Mouse (Mus musculus) stomach, embryonic 14.5 days (tissue): ENCODE results near the gene A830005F24Rik. TPM values are rescaled to one million over a fixed set of nuclear protein-coding genes. Genes with fewer than 3 reads are reported as not detected.
A peak's percentile ranks its signal among the peaks of the same experiment; 100 is the strongest.

Experiments
- ATAC-seq: fragments of 200-750 bp; cut with Nextera tagmentation; 2 replicates; pipeline ENCODE4 v1.8.0; 2017; ENCODE audit warnings: low read depth, moderate TSS enrichment; ENCODE audit not compliant: insufficient number of reproducible peaks, insufficient read depth, low FRiP score
- H3K27ac ChIP-seq: fragments of 300-500 bp; sonication (generic); 2 replicates; pipeline ENCODE4 v1.5.1; 2014; ENCODE audit warnings: mild to moderate bottlenecking, low read length, moderate library complexity, mixed read lengths
- H3K27me3 ChIP-seq: fragments of 300-500 bp; sonication (generic); 2 replicates; pipeline ENCODE4 v1.6.1; 2014; ENCODE audit warnings: low read length, control low read depth, mixed read lengths; ENCODE audit not compliant: control insufficient read depth, insufficient read depth
- H3K36me3 ChIP-seq: fragments of 300-500 bp; sonication (generic); 2 replicates; pipeline ENCODE4 v1.6.1; 2014; ENCODE audit warnings: mild to moderate bottlenecking, control low read depth, low read length, moderate library complexity, mixed read lengths; ENCODE audit not compliant: control insufficient read depth, insufficient read depth
- H3K4me1 ChIP-seq: fragments of 300-500 bp; sonication (generic); 2 replicates; pipeline ENCODE4 v1.6.1; 2014; ENCODE audit warnings: low read length, control low read depth, mixed read lengths; ENCODE audit not compliant: control insufficient read depth, insufficient read depth
- H3K4me2 ChIP-seq: fragments of 300-500 bp; sonication (generic); replicated peaks from 2 replicates; pipeline ENCODE4 v1.6.1; 2014; ENCODE audit warnings: low read depth, low read length, control low read depth
- H3K4me3 ChIP-seq: fragments of 300-500 bp; sonication (generic); 2 replicates; pipeline ENCODE4 v1.5.1; 2014; ENCODE audit warnings: low read depth, low read length, control low read depth
- H3K9ac ChIP-seq: fragments of 300-500 bp; sonication (generic); replicated peaks from 2 replicates; pipeline ENCODE4 v1.6.1; 2014; ENCODE audit warnings: low read depth, mild to moderate bottlenecking, control low read depth, low read length, moderate library complexity, mixed read lengths
- H3K9me3 ChIP-seq: fragments of 300-500 bp; sonication (generic); 2 replicates; pipeline ENCODE4 v1.6.1; 2016; ENCODE audit warnings: low read depth, low read length, control low read depth; ENCODE audit not compliant: control insufficient read depth
- WGBS: fragments of 180-500 bp; shearing (Covaris S2); extraction: QIAGEN DNeasy Blood & Tissue Kit; methylation state at CpG from one replicate; pipeline ENCODE4 v1.1.7; 2014; 5-methylcytosine and 5-hydroxymethylcytosine counted together
- polyA plus RNA-seq: library from polyadenylated mRNA; unstranded; fragments of >200 nt; fragmentation: Nextera tagmentation; extraction: Ambion mirVana; gene quantifications from 2 replicates; pipeline ENCODE4 v1.2.1, GENCODE M21; 2014

Gene A830005F24Rik
- polyA plus RNA-seq, 1 experiment from 2014 or later = 1.6 TPM

- H3K9ac ChIP-seq = no peak overlapping the region
- H3K4me2 ChIP-seq = no peak overlapping the region
- WGBS = 46% methylated on average over 2 of the region's 2 CpGs
- ATAC-seq = peak; percentile 30; the same call in 1 of the 2 replicates
- H3K36me3 ChIP-seq = peaks cover 9% of the 10 kb centered on the region; the same call in 1 of the 2 replicates
- no peaks in the 10 kb centered on the region for H3K27me3 ChIP-seq
- no peaks in the 10 kb centered on the region for H3K9me3 ChIP-seq
- H3K4me1 ChIP-seq = no peaks in the 10 kb centered on the region
- no peak overlapping the region for H3K27ac ChIP-seq
- H3K4me3 ChIP-seq = no peak overlapping the region
These were observed 17.3 kb downstream of the A830005F24Rik start for GRCm38 (mm10) chr13:48530685-48531084.

GRCm38 (mm10) chr13:48531448-48531847 lies 18.1 kb downstream of the A830005F24Rik start:
- 72% methylated on average over 2 of the region's 2 CpGs for WGBS
- no peak overlapping the region for H3K9ac ChIP-seq
- H3K4me1 ChIP-seq = no peaks in the 10 kb centered on the region
- no peak overlapping the region for H3K4me3 ChIP-seq
- no peak for ATAC-seq
- peaks cover 11% of the 10 kb centered on the region; the same call in 1 of the 2 replicates for H3K36me3 ChIP-seq
- H3K27me3 ChIP-seq = no peaks in the 10 kb centered on the region
- H3K9me3 ChIP-seq = no peaks in the 10 kb centered on the region
- H3K4me2 ChIP-seq = no peak overlapping the region
- H3K27ac ChIP-seq = no peak overlapping the region

GRCm38 (mm10) chr13:48533441-48533840 lies 20.1 kb downstream of the A830005F24Rik start:
- 87% methylated on average over 5 of the region's 5 CpGs for WGBS
- Histone ChIP-seq H3K4me1 (0 out of 2 replicates have a peak, but pooled peaks cover 3% of the 10 kb centered on the region), H3K27ac (no peak overlapping the region), H3K9ac (no peak overlapping the region), H3K36me3 (peaks cover 23% of the 10 kb centered on the region), H3K4me2 (no peak overlapping the region), H3K9me3 (no peaks in the 10 kb centered on the region), H3K27me3 (no peaks in the 10 kb centered on the region), H3K4me3 (no peak overlapping the region)
- no peak for ATAC-seq

- peaks cover 16% of the 10 kb centered on the region for H3K36me3 ChIP-seq
- H3K4me1 ChIP-seq = peaks cover 40% of the 10 kb centered on the region
- 28% methylated on average over 1 of the region's 1 CpGs for WGBS
- ATAC-seq = no peak
- no peak overlapping the region for H3K9ac ChIP-seq
- H3K9me3 ChIP-seq = no peaks in the 10 kb centered on the region
- no peak overlapping the region for H3K27ac ChIP-seq
- no peaks in the 10 kb centered on the region for H3K27me3 ChIP-seq
- H3K4me3 ChIP-seq = no peak overlapping the region
- peak overlapping the region; percentile 19; the same call in 1 of the 2 replicates for H3K4me2 ChIP-seq
These were observed 27.1 kb downstream of the A830005F24Rik start for GRCm38 (mm10) chr13:48540488-48540887.

- Histone ChIP-seq H3K9ac (0 out of 2 replicates have a peak overlapping the region, but pooled peaks have one; percentile 4), H3K36me3 (no peaks in the 10 kb centered on the region), H3K4me3 (peak overlapping the region; percentile 92), H3K27me3 (no peaks in the 10 kb centered on the region), H3K9me3 (no peaks in the 10 kb centered on the region), H3K27ac (no peak overlapping the region), H3K4me2 (peak overlapping the region; percentile 47), H3K4me1 (peaks cover 30% of the 10 kb centered on the region)
- no peak for ATAC-seq
These were observed 31.0 kb downstream of the A830005F24Rik start for GRCm38 (mm10) chr13:48544391-48544790.

GRCm38 (mm10) chr13:48544867-48545266 lies 31.5 kb downstream of the A830005F24Rik start:
- Histone ChIP-seq H3K9ac (peak overlapping the region; percentile 92), H3K9me3 (no peaks in the 10 kb centered on the region), H3K4me2 (peak overlapping the region; percentile 47), H3K27ac (no peak overlapping the region), H3K4me3 (peak overlapping the region; percentile 92), H3K4me1 (peaks cover 26% of the 10 kb centered on the region), H3K27me3 (no peaks in the 10 kb centered on the region), H3K36me3 (no peaks in the 10 kb centered on the region)
- 36% methylated on average over 4 of the region's 4 CpGs for WGBS
- ATAC-seq = no peak

GRCm38 (mm10) chr13:48545476-48546281 lies 32.3 kb downstream of the A830005F24Rik start:
- Histone ChIP-seq H3K27me3 (no peaks in the 10 kb centered on the region), H3K4me2 (peak overlapping the region; percentile 47), H3K27ac (peak overlapping the region; percentile 100), H3K9ac (peak overlapping the region; percentile 98), H3K36me3 (no peaks in the 10 kb centered on the region), H3K9me3 (no peaks in the 10 kb centered on the region), H3K4me1 (peaks cover 20% of the 10 kb centered on the region; the same call in 1 of the 2 replicates), H3K4me3 (peak overlapping the region; percentile 92)
- ATAC-seq = peak; percentile 89
- whole genome bisulfite sequencing = under 1% methylated on average over 63 of the region's 72 CpGs

- Histone ChIP-seq H3K9me3 (no peaks in the 10 kb centered on the region), H3K27ac (peak overlapping the region; percentile 100), H3K9ac (peak overlapping the region; percentile 98), H3K4me2 (peak overlapping the region; percentile 44), H3K36me3 (no peaks in the 10 kb centered on the region), H3K4me1 (peaks cover 15% of the 10 kb centered on the region; the same call in 1 of the 2 replicates), H3K27me3 (no peaks in the 10 kb centered on the region), H3K4me3 (peak overlapping the region; percentile 92)
- WGBS = under 1% methylated on average over 70 of the region's 72 CpGs
- peak; percentile 99 for ATAC-seq
These were observed 33.1 kb downstream of the A830005F24Rik start for GRCm38 (mm10) chr13:48546330-48546917.
